Mouse (Mus musculus) midbrain, embryonic 10.5 days (tissue): ENCODE measurements around the gene Tjp3. TPM values are rescaled to one million over a fixed set of nuclear protein-coding genes. Genes with fewer than 3 reads are reported as not detected.

Experiments
- DNase-seq: peaks from one replicate; pipeline ENCODE4 v3.0.0-alpha.2; 2017; ENCODE audit warnings: low spot score
- H3K27ac ChIP-seq: fragments of 300-500 bp; sonication (generic); replicated peaks from 2 replicates; pipeline ENCODE4 v1.5.1; 2016; ENCODE audit warnings: mild to moderate bottlenecking
- H3K27me3 ChIP-seq: fragments of 300-500 bp; sonication (generic); 2 replicates; pipeline ENCODE4 v1.6.1; 2016; ENCODE audit warnings: low read depth, mild to moderate bottlenecking; ENCODE audit not compliant: poor library complexity, severe bottlenecking
- H3K36me3 ChIP-seq: fragments of 300-500 bp; sonication (generic); 2 replicates; pipeline ENCODE4 v1.6.1; 2016; ENCODE audit warnings: mild to moderate bottlenecking, moderate library complexity
- H3K4me1 ChIP-seq: fragments of 300-500 bp; sonication (generic); 2 replicates; pipeline ENCODE4 v1.6.1; 2016
- H3K4me3 ChIP-seq: fragments of 300-500 bp; sonication (generic); 2 replicates; pipeline ENCODE4 v1.5.1; 2016; ENCODE audit warnings: mild to moderate bottlenecking, moderate library complexity
- H3K9me3 ChIP-seq: fragments of 300-500 bp; sonication (generic); replicated peaks from 2 replicates; pipeline ENCODE4 v1.6.1; 2016; ENCODE audit warnings: mild to moderate bottlenecking
- WGBS: fragments of 180-500 bp; shearing (Covaris S2); methylation state at CpG from one replicate; pipeline ENCODE4 v1.1.7; 2016; 5-methylcytosine and 5-hydroxymethylcytosine counted together
- polyA plus RNA-seq: library from polyadenylated mRNA; unstranded; fragments of >200 nt; fragmentation: Nextera tagmentation; extraction: Ambion mirVana; gene quantifications from 2 replicates; pipeline ENCODE4 v1.2.1, GENCODE M21; 2016

Gene Tjp3
- polyA plus RNA-seq, 1 experiment from 2014 or later = 6.5 TPM

DNA sequence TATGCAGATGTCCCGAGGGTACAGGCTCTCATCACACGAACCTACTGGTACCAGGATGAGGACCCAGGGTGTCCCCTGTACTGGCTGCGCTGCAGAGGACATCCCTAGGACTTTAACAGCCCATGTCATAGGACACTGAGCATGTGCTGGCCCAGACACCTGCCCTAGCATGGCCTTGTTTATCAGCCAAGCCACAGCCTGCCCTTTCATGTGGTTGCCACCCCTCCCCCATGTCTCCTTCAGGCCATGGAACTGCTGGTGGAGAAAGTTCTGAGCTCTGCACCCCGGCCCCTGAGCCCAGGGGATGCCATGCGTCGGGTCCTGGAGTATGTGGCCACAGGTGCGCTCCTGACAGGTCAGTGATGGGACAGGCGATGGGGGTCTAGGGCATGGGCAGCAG is 41.9 kb downstream of the Tjp3 start:
- H3K27me3 ChIP-seq = peaks cover 96% of the 10 kb centered on the region
- no peaks in the 10 kb centered on the region for H3K9me3 ChIP-seq
- 87% methylated on average over 8 of the region's 8 CpGs for WGBS
- H3K36me3 ChIP-seq = no peaks in the 10 kb centered on the region; the same call in 1 of the 2 replicates
- H3K4me1 ChIP-seq = peaks cover 44% of the 10 kb centered on the region
- H3K4me3 ChIP-seq = no peak overlapping the region
- H3K27ac ChIP-seq = no peak overlapping the region
- no peak for DNase-seq

DNA sequence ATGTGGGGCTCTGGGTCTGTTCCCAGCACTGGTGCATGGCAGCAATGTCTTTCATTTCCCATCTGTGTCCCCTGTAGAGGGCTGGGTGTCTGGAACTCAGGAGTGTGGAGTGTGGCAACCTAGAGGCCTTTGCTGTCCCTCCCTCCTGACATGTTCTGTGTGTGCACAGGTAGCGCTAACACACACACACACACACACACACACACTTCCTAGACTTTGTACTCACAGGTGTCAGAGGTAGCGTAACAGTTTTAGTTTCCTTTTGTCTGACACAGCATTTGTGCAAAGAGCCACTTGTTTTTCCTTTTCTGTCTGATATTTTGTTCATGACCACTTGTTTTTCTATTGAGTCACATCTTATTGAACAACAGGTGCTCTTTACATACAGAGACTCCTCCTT is 43.6 kb downstream of the Tjp3 start:
- Histone ChIP-seq H3K9me3 (no peaks in the 10 kb centered on the region), H3K27me3 (peaks cover 93% of the 10 kb centered on the region), H3K4me3 (no peak overlapping the region), H3K27ac (no peak overlapping the region), H3K4me1 (peaks cover 39% of the 10 kb centered on the region), H3K36me3 (no peaks in the 10 kb centered on the region; the same call in 1 of the 2 replicates)
- WGBS = 98% methylated on average over 2 of the region's 2 CpGs
- no peak for DNase-seq

- Histone ChIP-seq H3K9me3 (no peaks in the 10 kb centered on the region), H3K27me3 (peaks cover 93% of the 10 kb centered on the region), H3K4me3 (no peak overlapping the region), H3K36me3 (no peaks in the 10 kb centered on the region), H3K27ac (peak overlapping the region; percentile 39; the same call in 1 of the 2 replicates), H3K4me1 (peaks cover 26% of the 10 kb centered on the region)
- DNase-seq = no peak
- WGBS = 89% methylated on average over 6 of the region's 6 CpGs
These were observed 46.2 kb downstream of the Tjp3 start for GRCm38 (mm10) chr10:81245166-81245565.

DNA sequence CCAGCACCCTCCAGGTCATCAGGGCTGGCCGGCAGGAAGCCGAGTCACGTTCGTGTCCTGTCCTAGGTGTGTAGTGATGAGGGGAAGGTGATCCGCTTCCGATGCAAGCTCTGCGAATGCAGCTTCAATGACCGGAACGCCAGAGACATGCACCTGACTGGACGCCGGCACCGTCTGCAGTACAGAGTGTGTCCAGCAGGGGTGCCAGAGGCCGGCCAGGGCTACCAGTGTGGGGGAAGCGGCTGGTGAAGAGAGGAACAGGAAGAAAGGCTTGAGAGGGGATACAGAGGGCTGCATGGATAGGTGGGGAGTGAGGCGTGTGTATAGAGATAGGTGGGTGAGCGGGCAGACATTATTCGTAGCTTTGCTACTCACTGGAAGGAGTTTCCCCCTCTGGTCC is 46.8 kb downstream of the Tjp3 start:
- Histone ChIP-seq H3K4me3 (0 out of 2 replicates have a peak overlapping the region, but pooled peaks have one; percentile 15), H3K27ac (peak overlapping the region; percentile 39; the same call in 1 of the 2 replicates), H3K4me1 (peaks cover 27% of the 10 kb centered on the region), H3K27me3 (peaks cover 93% of the 10 kb centered on the region), H3K36me3 (no peaks in the 10 kb centered on the region), H3K9me3 (no peaks in the 10 kb centered on the region)
- 10% methylated on average over 17 of the region's 17 CpGs for WGBS
- DNase-seq = peak; percentile 84

GRCm38 (mm10) chr10:81244146-81244545 is 47.2 kb downstream of the Tjp3 start:
- H3K36me3 ChIP-seq = no peaks in the 10 kb centered on the region
- peaks cover 93% of the 10 kb centered on the region for H3K27me3 ChIP-seq
- WGBS = 84% methylated on average over 4 of the region's 4 CpGs
- H3K4me1 ChIP-seq = peaks cover 32% of the 10 kb centered on the region
- H3K9me3 ChIP-seq = no peaks in the 10 kb centered on the region
- H3K4me3 ChIP-seq = no peak overlapping the region
- no peak overlapping the region for H3K27ac ChIP-seq
- DNase-seq = no peak

- WGBS = 88% methylated on average over 16 of the region's 16 CpGs
- Histone ChIP-seq H3K27me3 (peaks cover 93% of the 10 kb centered on the region), H3K4me1 (peaks cover 45% of the 10 kb centered on the region)
These were observed 49.4 kb downstream of the Tjp3 start for GRCm38 (mm10) chr10:81242021-81242420.

DNA sequence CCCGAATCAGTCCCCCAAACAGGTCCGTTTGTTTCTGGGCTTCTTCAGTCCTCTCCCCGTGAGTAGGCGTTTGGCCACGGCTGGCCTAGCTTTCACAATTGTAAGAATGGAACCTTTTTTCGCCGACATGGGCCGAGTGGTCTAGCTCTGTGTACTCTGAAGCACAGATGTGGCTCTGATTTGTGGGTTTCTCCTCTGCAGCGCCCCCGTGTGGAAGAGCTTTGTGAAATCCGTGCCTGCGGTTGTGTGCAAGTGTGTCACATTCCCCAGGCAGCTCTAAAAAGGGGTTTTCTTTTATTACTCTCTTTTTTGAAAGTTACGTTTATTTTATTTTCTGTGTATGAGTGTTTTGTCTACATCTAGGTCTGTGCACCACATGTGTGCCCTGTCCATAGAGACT is 50.5 kb downstream of the Tjp3 start:
- peaks cover 91% of the 10 kb centered on the region for H3K27me3 ChIP-seq
- peak; percentile 72 for DNase-seq
- H3K4me1 ChIP-seq = peaks cover 41% of the 10 kb centered on the region
- H3K27ac ChIP-seq = no peak overlapping the region
- 22% methylated on average over 13 of the region's 13 CpGs for WGBS
- H3K9me3 ChIP-seq = no peaks in the 10 kb centered on the region
- no peak overlapping the region for H3K4me3 ChIP-seq
- no peaks in the 10 kb centered on the region for H3K36me3 ChIP-seq

More at GRCm38 (mm10) chr10:81242021-81242420, 49.4 kb downstream of the Tjp3 start:
- no peak for DNase-seq
- Histone ChIP-seq H3K4me3 (no peak overlapping the region), H3K27ac (no peak overlapping the region), H3K36me3 (no peaks in the 10 kb centered on the region), H3K9me3 (no peaks in the 10 kb centered on the region)

GRCm38 (mm10) chr10:81238618-81239017 is 52.8 kb downstream of the Tjp3 start:
- no peak overlapping the region for H3K4me3 ChIP-seq
- H3K27ac ChIP-seq = no peak overlapping the region
- WGBS = 78% methylated on average over 2 of the region's 2 CpGs
- DNase-seq = no peak
- H3K4me1 ChIP-seq = peaks cover 34% of the 10 kb centered on the region
- no peaks in the 10 kb centered on the region for H3K9me3 ChIP-seq
- H3K36me3 ChIP-seq = no peaks in the 10 kb centered on the region
- H3K27me3 ChIP-seq = peaks cover 71% of the 10 kb centered on the region

- H3K4me1 ChIP-seq = peaks cover 45% of the 10 kb centered on the region
- H3K27ac ChIP-seq = no peak overlapping the region
- 92% methylated on average over 12 of the region's 12 CpGs for WGBS
- no peaks in the 10 kb centered on the region for H3K36me3 ChIP-seq
- no peak overlapping the region for H3K4me3 ChIP-seq
- peaks cover 65% of the 10 kb centered on the region for H3K27me3 ChIP-seq
- H3K9me3 ChIP-seq = no peaks in the 10 kb centered on the region
- DNase-seq = no peak
These were observed 54.7 kb downstream of the Tjp3 start for GRCm38 (mm10) chr10:81236471-81237268.

DNA sequence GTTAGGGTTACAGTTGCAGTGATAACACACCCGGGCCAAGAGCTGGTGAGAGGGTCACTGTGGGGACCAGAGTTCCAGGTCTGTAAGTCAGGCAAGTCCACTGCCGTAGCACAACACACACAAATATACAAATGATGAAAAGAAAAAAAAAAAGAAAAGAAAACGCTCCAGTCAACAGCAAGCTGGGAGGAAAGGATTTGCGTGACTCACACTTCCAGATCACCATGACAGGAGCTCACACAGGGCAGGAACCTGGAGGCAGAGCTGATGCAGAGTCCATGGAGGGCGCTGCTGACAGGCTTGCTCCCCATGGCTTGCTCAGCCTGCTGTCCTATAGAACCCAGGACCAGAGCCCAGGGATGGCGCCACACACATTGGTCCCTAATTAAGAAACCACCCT is 57.2 kb downstream of the Tjp3 start:
- Histone ChIP-seq H3K9me3 (no peaks in the 10 kb centered on the region), H3K4me1 (peaks cover 54% of the 10 kb centered on the region), H3K36me3 (no peaks in the 10 kb centered on the region), H3K27me3 (peaks cover 61% of the 10 kb centered on the region), H3K4me3 (no peak overlapping the region), H3K27ac (no peak overlapping the region)
- WGBS = 85% methylated on average over 6 of the region's 6 CpGs
- DNase-seq = no peak

- H3K4me3 ChIP-seq = peak overlapping the region; percentile 81
- no peaks in the 10 kb centered on the region for H3K9me3 ChIP-seq
- WGBS = 2% methylated on average over 26 of the region's 28 CpGs
- H3K27me3 ChIP-seq = peaks cover 61% of the 10 kb centered on the region
- no peaks in the 10 kb centered on the region for H3K36me3 ChIP-seq
- no peak for DNase-seq
- H3K4me1 ChIP-seq = peaks cover 50% of the 10 kb centered on the region
- H3K27ac ChIP-seq = peak overlapping the region; percentile 92
These were observed 58.2 kb downstream of the Tjp3 start for GRCm38 (mm10) chr10:81233226-81233585.

- 8% methylated on average over 29 of the region's 29 CpGs for WGBS
- peak; percentile 84 for DNase-seq
- H3K27me3 ChIP-seq = peaks cover 56% of the 10 kb centered on the region
- H3K4me1 ChIP-seq = peaks cover 46% of the 10 kb centered on the region
- no peaks in the 10 kb centered on the region for H3K9me3 ChIP-seq
- peak within 1 kb of the TSS; percentile 81 for H3K4me3 ChIP-seq
- no peaks in the 10 kb centered on the region for H3K36me3 ChIP-seq
- H3K27ac ChIP-seq = peak within 1 kb of the TSS; percentile 92
These were observed 58.7 kb downstream of the Tjp3 start, which contains the start of gene Zfr2 for GRCm38 (mm10) chr10:81232580-81233225. Gene Zfr2, plus strand, starts transcription at chr10:81233155.

GRCm38 (mm10) chr10:81231436-81231835 is 59.9 kb downstream of the Tjp3 start:
- peaks cover 47% of the 10 kb centered on the region for H3K27me3 ChIP-seq
- H3K4me3 ChIP-seq = peak overlapping the region; percentile 65
- no peak for DNase-seq
- H3K27ac ChIP-seq = no peak overlapping the region
- H3K9me3 ChIP-seq = no peaks in the 10 kb centered on the region
- H3K4me1 ChIP-seq = peaks cover 37% of the 10 kb centered on the region
- 54% methylated on average over 7 of the region's 7 CpGs for WGBS
- H3K36me3 ChIP-seq = no peaks in the 10 kb centered on the region
